Mouse (Mus musculus): ENCODE results near the gene Klhl8. TPM values are rescaled to one million over a fixed set of nuclear protein-coding genes. Genes with fewer than 3 reads are reported as not detected.

Klhl8 gene
- total and polyA plus RNA-seq, 3 experiments, result 5.6 to 6.2 TPM; not detected in 1

GRCm38 (mm10) chr5:103898310-103898709 lies 12.7 kb downstream of the Klhl8 start:
- no peaks in the 10 kb centered on the region for H3K4me1 ChIP-seq (ENCODE audit: control insufficient read depth in 1 of 2, insufficient read depth in 2 of 2, low read length in 2 of 2)
- no peak overlapping the region for H3K4me3 ChIP-seq (ENCODE audit: control insufficient read depth in 1 of 2, insufficient read depth in 1 of 2, low read depth in 2 of 2, low read length in 2 of 2)
- DNase-seq (ENCODE audit: low read depth, low spot score), result no peak
- TF ChIP-seq ETS1 (IDR thresholded peaks at IDR 0.05; ENCODE audit: low read depth, low read length) (no peak), SIN3A (IDR thresholded peaks at IDR 0.05; ENCODE audit: low read length) (no peak), UBTF (IDR thresholded peaks at IDR 0.05; ENCODE audit: borderline replicate concordance, insufficient read depth, low read depth, low read length) (no peak), TAL1 (IDR thresholded peaks at IDR 0.05; ENCODE audit: low read length) (no peak), CHD1 (IDR thresholded peaks at IDR 0.05; ENCODE audit: low read depth, low read length) (no peak)
- no peaks in the 10 kb centered on the region for H3K9me3 ChIP-seq (replicated peaks; ENCODE audit: insufficient read depth, low read length)
- no peaks in the 10 kb centered on the region; a peak in 1 of 4 replicates for H3K36me3 ChIP-seq (ENCODE audit: control insufficient read depth in 1 of 2, insufficient read depth in 2 of 2, low read length in 2 of 2)
- no peaks in the 10 kb centered on the region for H3K27me3 ChIP-seq (ENCODE audit: control insufficient read depth in 1 of 2, insufficient read depth in 2 of 2, low read length in 2 of 2)
- H3K79me2 ChIP-seq (ENCODE audit: control insufficient read depth, insufficient read depth, low read length, poor library complexity), result no peaks in the 10 kb centered on the region
- H3K27ac ChIP-seq (ENCODE audit: control insufficient read depth, low read depth, low read length), result no peak overlapping the region
- no peak overlapping the region for H3K9ac ChIP-seq (ENCODE audit: control insufficient read depth, low read depth, low read length, poor library complexity, severe bottlenecking)

GRCm38 (mm10) chr5:103889766-103890165 lies 21.3 kb downstream of the Klhl8 start:
- no peak for TF ChIP-seq GABPA (IDR thresholded peaks at IDR 0.05; ENCODE audit: low read depth, low read length)
- TF ChIP-seq HCFC1 (IDR thresholded peaks at IDR 0.05; ENCODE audit: low read depth, low read length), result no peak
- TF ChIP-seq ZC3H11A (IDR thresholded peaks at IDR 0.05; ENCODE audit: low read depth, low read length), result no peak
- no peak for TF ChIP-seq USF1 (IDR thresholded peaks at IDR 0.05; ENCODE audit: low read depth, low read length)
- TF ChIP-seq SMC3 (IDR thresholded peaks at IDR 0.05; ENCODE audit: low read depth, low read length), result no peak
- no peak for TF ChIP-seq CHD2 (IDR thresholded peaks at IDR 0.05; ENCODE audit: low read length)
- no peak for TF ChIP-seq E2F4 (IDR thresholded peaks at IDR 0.05; ENCODE audit: borderline replicate concordance, low read depth, low read length)
- TF ChIP-seq ZNF384 (IDR thresholded peaks at IDR 0.05; ENCODE audit: low read depth, low read length), result no peak
- no peak for TF ChIP-seq ZKSCAN1 (IDR thresholded peaks at IDR 0.05; ENCODE audit: low read depth, low read length)
- TF ChIP-seq TAL1 (IDR thresholded peaks at IDR 0.05; ENCODE audit: low read length), result no peak
- TF ChIP-seq TBP (IDR thresholded peaks at IDR 0.05; ENCODE audit: low read depth, low read length), result no peak
- TF ChIP-seq MAZ (IDR thresholded peaks at IDR 0.05; ENCODE audit: low read depth, low read length), result no peak
- no peak for TF ChIP-seq MEF2A (IDR thresholded peaks at IDR 0.05; ENCODE audit: extremely low read depth, insufficient replicate concordance, low read depth, low read length, poor library complexity, severe bottlenecking)
- TF ChIP-seq POLR2AphosphoS2 (IDR thresholded peaks at IDR 0.05; ENCODE audit: low read length), result no peak
- TF ChIP-seq MAFK (IDR thresholded peaks at IDR 0.05; ENCODE audit: borderline replicate concordance, low read depth, low read length), result no peak
- no peak for TF ChIP-seq JUND (IDR thresholded peaks at IDR 0.05; ENCODE audit: low read depth, low read length)
- H3K27ac ChIP-seq (ENCODE audit: control insufficient read depth, low read depth, low read length), result no peak overlapping the region
- no peak overlapping the region for H3K4me3 ChIP-seq (ENCODE audit: control insufficient read depth in 1 of 2, insufficient read depth in 1 of 2, low read depth in 2 of 2, low read length in 2 of 2)

More at GRCm38 (mm10) chr5:103889766-103890165, 21.3 kb downstream of the Klhl8 start:
- no peaks in the 10 kb centered on the region for H3K27me3 ChIP-seq (ENCODE audit: control insufficient read depth in 1 of 2, insufficient read depth in 2 of 2, low read length in 2 of 2)
- H3K79me2 ChIP-seq (ENCODE audit: control insufficient read depth, insufficient read depth, low read length, poor library complexity), result no peaks in the 10 kb centered on the region
- H3K4me1 ChIP-seq (ENCODE audit: control insufficient read depth in 1 of 2, insufficient read depth in 2 of 2, low read length in 2 of 2), result no peaks in the 10 kb centered on the region
- no peaks in the 10 kb centered on the region for H3K9me3 ChIP-seq (replicated peaks; ENCODE audit: insufficient read depth, low read length)
- DNase-seq (ENCODE audit: low read depth, low spot score), result no peak
- H3K36me3 ChIP-seq (ENCODE audit: control insufficient read depth in 1 of 2, insufficient read depth in 2 of 2, low read length in 2 of 2), result no peaks in the 10 kb centered on the region
- no peak overlapping the region for H3K9ac ChIP-seq (ENCODE audit: control insufficient read depth, low read depth, low read length, poor library complexity, severe bottlenecking)
